Mouse (Mus musculus): ENCODE results near the gene Coro2a. TPM values are rescaled to one million over a fixed set of nuclear protein-coding genes. Genes with fewer than 3 reads are reported as not detected.
"Not testable (repeated sequence)": the region's sequence is repeated elsewhere in the genome, so short reads cannot be mapped to it uniquely, and the experiment has no call there.

Coro2a gene
- polyA plus RNA-seq (2012; rRNA removed), result 23.2 and 24.4 TPM in 2 replicates

- TF ChIP-seq CTCF (IDR thresholded peaks at IDR 0.05; ENCODE audit: extremely low read depth, insufficient read depth, low read length) (peak; percentile 69), POLR2A (IDR thresholded peaks at IDR 0.05; ENCODE audit: extremely low read depth, insufficient read depth, low read length) (peak; percentile 41; the same call in 1 of the 2 replicates)
- H3K4me1 ChIP-seq (ENCODE audit: control insufficient read depth, insufficient read depth, low read length), result no peaks in the 10 kb centered on the region
- no peak within 1 kb of the TSS for H3K27ac ChIP-seq (ENCODE audit: insufficient read depth, low read length)
- H3K4me3 ChIP-seq (ENCODE audit: insufficient read depth, low read length), result peak within 1 kb of the TSS; percentile 53
Observed at GRCm38 (mm10) chr4:46601844-46602423, at the start of gene Coro2a. TSS of gene Coro2a (minus strand) at chr4:46602202.

GRCm38 (mm10) chr4:46650086-46650753, 48.2 kb upstream of the Coro2a start, which contains the start of gene Tbc1d2:
TSS of gene Tbc1d2 (minus strand) at chr4:46650209.
- TF ChIP-seq CTCF (IDR thresholded peaks at IDR 0.05; ENCODE audit: extremely low read depth, insufficient read depth, low read length), result no peak
- TF ChIP-seq POLR2A (IDR thresholded peaks at IDR 0.05; ENCODE audit: extremely low read depth, insufficient read depth, low read length), result peak; percentile 27; the same call in 1 of the 2 replicates
- Histone ChIP-seq H3K27ac (ENCODE audit: insufficient read depth, low read length) (no peak within 1 kb of the TSS), H3K4me3 (ENCODE audit: insufficient read depth, low read length) (peak within 1 kb of the TSS; percentile 54), H3K4me1 (ENCODE audit: control insufficient read depth, insufficient read depth, low read length) (peaks cover 5% of the 10 kb centered on the region; the same call in 1 of the 2 replicates)

GRCm38 (mm10) chr4:46649161-46649560, 47.2 kb upstream of the Coro2a start:
- Histone ChIP-seq H3K27ac (ENCODE audit: insufficient read depth, low read length) (no peak overlapping the region), H3K4me3 (ENCODE audit: insufficient read depth, low read length) (peak overlapping the region; percentile 54), H3K4me1 (ENCODE audit: control insufficient read depth, insufficient read depth, low read length) (peaks cover 5% of the 10 kb centered on the region; the same call in 1 of the 2 replicates)
- TF ChIP-seq POLR2A (IDR thresholded peaks at IDR 0.05; ENCODE audit: extremely low read depth, insufficient read depth, low read length), result no peak
- no peak for TF ChIP-seq CTCF (IDR thresholded peaks at IDR 0.05; ENCODE audit: extremely low read depth, insufficient read depth, low read length)

- Histone ChIP-seq H3K4me1 (ENCODE audit: control insufficient read depth, insufficient read depth, low read length) (no peaks in the 10 kb centered on the region), H3K27ac (ENCODE audit: insufficient read depth, low read length) (peak overlapping the region; percentile 44; the same call in 1 of the 2 replicates), H3K4me3 (ENCODE audit: insufficient read depth, low read length) (no peak overlapping the region)
- TF ChIP-seq CTCF (IDR thresholded peaks at IDR 0.05; ENCODE audit: extremely low read depth, insufficient read depth, low read length), result no peak
- no peak for TF ChIP-seq POLR2A (IDR thresholded peaks at IDR 0.05; ENCODE audit: extremely low read depth, insufficient read depth, low read length)
Observed at GRCm38 (mm10) chr4:46643676-46644112, 41.7 kb upstream of the Coro2a start.

GRCm38 (mm10) chr4:46642924-46643675, 41.1 kb upstream of the Coro2a start:
- TF ChIP-seq CTCF (IDR thresholded peaks at IDR 0.05; ENCODE audit: extremely low read depth, insufficient read depth, low read length) (no peak), POLR2A (IDR thresholded peaks at IDR 0.05; ENCODE audit: extremely low read depth, insufficient read depth, low read length) (no peak)
- Histone ChIP-seq H3K4me3 (ENCODE audit: insufficient read depth, low read length) (no peak overlapping the region), H3K27ac (ENCODE audit: insufficient read depth, low read length) (no peak overlapping the region), H3K4me1 (ENCODE audit: control insufficient read depth, insufficient read depth, low read length) (no peaks in the 10 kb centered on the region)

- Histone ChIP-seq H3K27ac (ENCODE audit: insufficient read depth, low read length) (no peak overlapping the region), H3K4me1 (ENCODE audit: control insufficient read depth, insufficient read depth, low read length) (no peaks in the 10 kb centered on the region), H3K4me3 (ENCODE audit: insufficient read depth, low read length) (no peak overlapping the region)
- TF ChIP-seq CTCF (IDR thresholded peaks at IDR 0.05; ENCODE audit: extremely low read depth, insufficient read depth, low read length) (no peak), POLR2A (IDR thresholded peaks at IDR 0.05; ENCODE audit: extremely low read depth, insufficient read depth, low read length) (no peak)
Observed at GRCm38 (mm10) chr4:46641283-46641682, 39.3 kb upstream of the Coro2a start.

GRCm38 (mm10) chr4:46639866-46640265, 37.9 kb upstream of the Coro2a start:
- TF ChIP-seq CTCF (IDR thresholded peaks at IDR 0.05; ENCODE audit: extremely low read depth, insufficient read depth, low read length), result no peak
- TF ChIP-seq POLR2A (IDR thresholded peaks at IDR 0.05; ENCODE audit: extremely low read depth, insufficient read depth, low read length), result no peak
- peaks cover 1% of the 10 kb centered on the region; the same call in 1 of the 2 replicates for H3K4me1 ChIP-seq (ENCODE audit: control insufficient read depth, insufficient read depth, low read length)
- H3K27ac ChIP-seq (ENCODE audit: insufficient read depth, low read length), result no peak overlapping the region
- no peak overlapping the region for H3K4me3 ChIP-seq (ENCODE audit: insufficient read depth, low read length)

- not testable (repeated sequence) for H3K4me3 ChIP-seq (ENCODE audit: insufficient read depth, low read length); H3K27ac ChIP-seq (ENCODE audit: insufficient read depth, low read length); H3K4me1 ChIP-seq (ENCODE audit: control insufficient read depth, insufficient read depth, low read length)
Observed at GRCm38 (mm10) chr4:46637250-46637649, 35.2 kb upstream of the Coro2a start.

- no peak overlapping the region for H3K27ac ChIP-seq (ENCODE audit: insufficient read depth, low read length)
- TF ChIP-seq CTCF (IDR thresholded peaks at IDR 0.05; ENCODE audit: extremely low read depth, insufficient read depth, low read length) (no peak), POLR2A (IDR thresholded peaks at IDR 0.05; ENCODE audit: extremely low read depth, insufficient read depth, low read length) (no peak)
- H3K4me3 ChIP-seq (ENCODE audit: insufficient read depth, low read length), result no peak overlapping the region
- peaks cover 3% of the 10 kb centered on the region for H3K4me1 ChIP-seq (ENCODE audit: control insufficient read depth, insufficient read depth, low read length)
Observed at GRCm38 (mm10) chr4:46635702-46636430, 33.9 kb upstream of the Coro2a start.

Measured in cortical plate, adult 2 months (tissue).